Mouse (Mus musculus): Measurements from ENCODE around the gene Trim41. TPM values are rescaled to one million over a fixed set of nuclear protein-coding genes. Genes with fewer than 3 reads are reported as not detected.
A peak's percentile ranks its signal among the peaks of the same experiment; 100 is the strongest.
"Not testable (repeated sequence)": the region's sequence is repeated elsewhere in the genome, so short reads cannot be mapped to it uniquely, and the experiment has no call there.

The Trim41 gene
- total RNA-seq, 2 experiments from 2014 or later: 26.4 to 27.0 TPM

DNA sequence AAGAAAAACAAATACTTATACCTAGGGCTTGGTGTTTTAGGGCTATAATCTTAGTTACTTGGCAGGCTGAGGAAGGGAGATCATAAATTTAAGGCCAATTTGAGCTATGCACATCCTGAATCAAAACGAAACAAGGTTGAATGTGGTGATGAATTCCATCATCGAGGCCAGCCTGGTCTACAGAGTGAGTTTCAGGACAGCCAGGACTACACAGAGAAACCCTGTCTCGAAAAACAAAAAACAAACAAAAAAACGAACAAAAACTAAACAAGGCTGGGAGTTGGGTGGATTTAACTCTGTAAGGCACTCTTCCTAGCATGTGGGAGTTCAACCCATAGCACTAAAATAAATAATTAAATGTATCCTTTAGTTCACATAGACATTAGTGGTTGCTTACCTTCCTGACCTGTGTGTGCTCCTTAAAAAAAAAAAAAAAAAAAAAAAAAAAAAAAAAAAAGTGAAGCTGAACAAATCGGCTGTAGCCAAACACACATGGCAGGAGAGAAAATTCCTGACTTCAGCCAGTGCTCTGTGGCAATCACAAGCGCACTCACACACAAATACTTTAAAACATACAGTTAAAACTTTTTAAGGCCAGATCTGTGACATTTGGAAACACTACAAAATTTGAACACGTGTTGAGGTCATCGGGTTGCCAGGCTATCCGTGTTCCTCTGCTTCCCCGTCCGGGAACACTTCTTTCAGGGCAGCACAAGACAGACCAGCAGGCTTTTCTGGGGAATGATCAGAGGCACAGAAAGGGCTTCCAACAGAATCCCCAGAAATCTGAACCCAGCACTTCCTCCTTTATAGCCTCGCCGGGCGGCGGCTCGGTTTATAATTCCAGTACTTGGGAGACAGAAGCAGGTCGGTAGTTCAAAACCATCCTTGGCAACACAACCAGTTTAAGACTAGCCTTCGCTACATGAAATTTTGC is 17.9 kb downstream of the Trim41 start:
- intact Hi-C loops (cut with DNase I): loop anchor here (10.0 kb wide), 2 partner anchors 406 to 466 kb away; partner anchors contain the start of gene Zfp62
- no peak for DNase-seq

DNA sequence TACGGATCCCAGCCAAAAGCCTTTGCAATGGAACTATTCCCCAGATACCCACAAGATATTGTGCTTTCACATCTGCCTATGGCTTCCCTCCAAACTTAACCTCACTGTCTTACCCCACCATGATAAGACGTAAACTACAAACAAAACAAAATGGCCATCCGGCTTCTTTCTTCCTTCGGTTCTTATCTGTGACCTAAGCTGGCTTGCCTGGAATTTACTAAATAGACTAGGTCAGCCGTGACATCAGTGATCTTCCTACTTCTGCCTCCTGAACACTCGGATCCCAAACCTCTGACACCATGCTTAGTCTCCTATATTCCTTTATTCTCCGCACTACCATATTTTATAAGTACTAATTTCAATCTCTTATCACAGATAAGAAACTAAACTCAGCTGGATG is 18.8 kb downstream of the Trim41 start:
- intact Hi-C loops (cut with DNase I): loop anchor here (10.0 kb wide), 2 partner anchors 406 to 466 kb away; partner anchors contain the start of gene Zfp62

DNA sequence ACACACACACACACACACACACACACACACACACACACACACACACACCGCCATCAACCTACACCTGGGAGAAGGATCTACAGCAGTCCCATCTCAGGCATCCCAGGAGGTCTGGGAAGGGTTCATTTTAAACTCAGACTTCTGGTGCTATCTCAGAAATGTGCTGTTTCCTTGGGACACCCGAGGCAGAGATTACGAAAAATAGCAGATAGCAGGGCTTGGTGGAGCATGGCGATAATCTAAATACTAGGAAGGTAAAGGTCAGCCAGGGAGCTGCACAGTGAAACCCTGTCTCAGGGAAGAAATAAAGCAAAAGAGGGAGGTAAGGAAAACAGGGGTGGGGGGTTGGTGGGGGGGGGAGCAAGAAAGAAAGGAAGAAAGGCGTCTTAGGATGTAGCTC is 19.9 kb downstream of the Trim41 start:
- DNase-seq: no peak
- intact Hi-C loops (cut with DNase I): loop anchor here (10.0 kb wide), 2 partner anchors 408 to 468 kb away; partner anchors contain the start of gene Zfp62

More for the DNA sequence above, 18.8 kb downstream of the Trim41 start:
- DNase-seq: no peak

DNA sequence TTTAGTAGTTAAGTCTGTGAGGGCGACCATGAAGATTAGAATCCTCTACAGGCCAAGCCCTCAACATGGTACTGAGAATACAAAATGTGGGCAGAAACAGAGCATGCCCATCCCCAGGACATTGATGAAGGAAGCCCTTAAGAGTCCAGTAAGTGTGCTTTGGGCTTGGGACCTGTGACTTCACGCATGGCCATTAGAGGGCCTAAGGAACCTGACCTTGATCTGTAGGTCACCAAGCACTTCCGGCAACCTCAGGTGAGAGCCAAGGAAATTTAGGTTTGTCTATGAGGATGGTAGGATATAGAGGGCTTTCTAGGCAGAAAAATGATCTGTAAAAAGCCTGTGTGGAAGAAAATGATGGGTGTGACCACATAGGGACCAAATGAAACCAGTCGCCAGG is 20.9 kb downstream of the Trim41 start:
- intact Hi-C loops (cut with DNase I): loop anchor here (10.0 kb wide), 2 partner anchors 409 to 469 kb away; partner anchors contain the start of gene Zfp62
- no peak for DNase-seq

DNA sequence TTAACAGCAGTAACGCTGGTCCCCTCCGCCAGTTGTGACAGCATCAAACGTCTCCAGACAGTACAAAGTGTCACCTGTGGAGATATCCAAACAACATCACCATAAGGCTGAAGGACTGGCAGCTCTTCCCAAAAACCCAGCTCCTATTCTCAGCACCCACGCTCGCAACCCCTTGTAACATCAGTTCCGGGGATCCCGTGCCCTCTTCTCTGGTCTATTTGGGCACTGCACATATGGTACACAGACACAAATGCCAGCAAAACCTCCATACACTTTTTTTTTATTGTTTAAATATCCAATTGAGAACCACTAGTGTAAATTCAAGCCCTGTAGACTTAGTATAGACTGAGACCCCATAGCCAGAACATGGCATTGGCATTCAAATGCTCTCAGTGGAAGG is 21.9 kb downstream of the Trim41 start:
- intact Hi-C loops (cut with DNase I): loop anchor here (10.0 kb wide), 2 partner anchors 410 to 470 kb away; partner anchors contain the start of gene Zfp62
- DNase-seq: no peak

DNA sequence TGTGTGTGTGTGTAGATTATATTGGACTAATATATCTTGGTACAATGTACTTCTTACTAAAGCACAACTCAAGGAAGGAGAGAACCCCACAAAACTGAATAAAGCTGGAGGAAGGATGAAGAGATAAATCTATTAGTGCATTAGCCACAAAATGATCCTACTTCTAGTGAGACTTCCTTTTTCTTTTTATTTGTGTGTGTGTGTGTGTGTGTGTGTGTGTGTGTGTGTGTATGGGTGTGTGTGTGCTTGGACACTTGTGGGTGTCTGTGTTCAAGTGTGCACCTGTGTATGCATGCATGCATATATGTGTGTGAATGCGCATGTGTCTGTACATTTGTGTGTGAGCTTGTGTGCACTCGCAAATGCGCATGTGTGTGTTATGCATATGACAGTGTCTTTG is 24.0 kb downstream of the Trim41 start:
- DNase-seq: no peak
- intact Hi-C loops (cut with DNase I): loop anchor here (10.0 kb wide), 2 partner anchors 412 to 472 kb away; partner anchors contain the start of gene Zfp62

DNA sequence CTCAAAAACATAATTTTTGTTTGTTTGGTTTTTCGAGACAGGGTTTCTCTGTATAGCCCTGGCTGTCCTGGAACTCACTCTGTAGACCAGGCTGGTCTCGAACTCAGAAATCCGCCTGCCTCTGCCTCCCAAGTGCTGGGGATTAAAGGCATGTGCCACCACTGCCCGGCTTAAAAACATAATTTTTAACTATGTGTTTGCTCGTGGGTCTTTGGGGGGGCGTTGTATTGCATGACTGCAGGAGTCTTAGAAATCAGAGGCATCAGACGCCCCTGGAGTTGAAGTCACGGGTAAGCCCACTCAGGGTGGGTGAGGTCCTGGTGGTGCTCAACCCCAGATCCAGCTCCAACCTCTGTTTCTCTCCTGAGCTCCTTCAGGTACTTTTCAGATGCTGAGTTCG is 25.3 kb downstream of the Trim41 start:
- DNase-seq: not testable (repeated sequence)
- intact Hi-C loops (cut with DNase I): loop anchor here (10.0 kb wide), 2 partner anchors 413 to 473 kb away; partner anchors contain the start of gene Zfp62

DNA sequence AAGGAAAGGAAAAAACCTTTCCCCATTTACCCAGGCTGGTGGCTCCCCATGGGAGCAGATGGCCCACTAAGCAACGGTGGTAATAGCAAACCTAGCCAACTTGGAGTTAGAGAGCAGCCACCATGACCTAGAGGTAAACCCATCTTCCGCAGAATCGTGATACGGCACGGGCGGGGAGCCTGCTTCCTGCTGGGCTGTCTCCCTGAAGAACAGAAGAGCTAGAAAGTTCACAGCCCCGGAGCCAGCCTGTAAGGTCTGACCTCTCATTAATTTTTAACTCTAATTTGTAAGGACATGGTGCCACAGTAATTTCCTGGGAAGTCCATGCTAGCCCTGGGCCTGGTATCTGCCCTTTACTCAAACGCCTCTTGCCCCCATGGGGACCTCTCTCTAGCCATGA is 26.2 kb downstream of the Trim41 start:
- DNase-seq: no peak
- intact Hi-C loops (cut with DNase I): loop anchor here (1.0 to 10.0 kb wide), 3 partner anchors 68 to 474 kb away; partner anchors contain the start of gene Zfp62

DNA sequence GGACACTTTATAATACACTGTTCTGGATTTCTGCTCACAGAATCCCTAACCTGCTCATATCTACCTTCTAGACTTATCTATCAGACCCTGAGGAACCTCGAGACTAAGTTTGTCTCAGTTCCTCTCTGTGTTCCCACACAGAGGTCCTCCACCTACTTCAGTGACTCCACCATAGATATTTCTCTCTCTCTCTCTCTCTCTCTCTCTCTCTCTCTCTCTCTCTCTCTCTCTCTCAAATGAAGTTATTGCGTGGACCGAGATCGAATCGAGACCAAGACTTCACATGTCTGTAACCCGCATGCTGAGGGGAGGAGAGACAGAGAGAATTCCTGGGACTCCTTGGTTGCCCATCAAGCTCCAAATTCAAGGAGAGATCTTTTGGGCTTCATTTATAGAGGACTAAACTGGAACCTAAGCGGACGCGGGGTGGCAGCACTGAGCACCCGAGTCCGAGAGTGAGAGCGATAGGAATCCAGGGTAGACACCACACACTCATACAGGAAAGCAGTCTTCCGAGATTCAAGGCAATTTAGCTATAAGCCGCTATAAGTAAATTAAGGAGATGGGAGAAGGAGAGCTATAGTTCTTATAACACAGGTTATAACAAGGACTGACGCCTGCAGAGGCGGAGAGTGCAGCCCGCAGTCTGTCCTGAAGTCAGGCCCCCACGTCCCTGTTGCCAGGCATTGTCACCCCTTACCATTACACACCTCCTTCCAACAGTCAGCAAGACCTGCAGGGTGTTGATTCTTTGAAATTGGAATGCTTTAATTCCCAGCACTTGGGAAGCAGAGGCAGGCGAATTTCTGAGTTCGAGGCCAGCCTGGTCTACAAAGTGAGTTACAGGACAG is 27.0 kb downstream of the Trim41 start:
- intact Hi-C loops (cut with DNase I): loop anchor here (1.0 to 10.0 kb wide), 4 partner anchors 69 to 475 kb away; partner anchors contain the start of gene Zfp62

DNA sequence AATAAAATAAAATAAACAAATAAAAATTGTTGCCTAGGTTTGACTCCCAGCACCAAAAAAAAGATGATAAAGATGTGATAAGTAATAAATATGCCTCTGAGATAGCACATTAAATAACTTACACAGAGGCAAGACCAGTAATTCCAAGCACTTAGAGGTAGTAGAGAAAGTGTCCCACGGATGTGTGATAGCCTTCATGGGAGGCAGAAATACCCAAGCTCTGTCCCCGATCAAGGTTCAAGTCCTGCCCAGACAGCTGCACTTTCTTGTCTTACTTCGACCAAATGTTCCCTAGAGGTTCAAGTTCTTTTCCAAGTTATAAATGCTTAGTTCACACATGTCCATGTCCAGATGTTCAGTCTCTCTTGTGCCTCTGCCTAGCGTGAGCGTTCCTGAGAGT is 27.9 kb downstream of the Trim41 start:
- no peak for DNase-seq
- intact Hi-C loops (cut with DNase I): loop anchor here (5.0 kb wide), 1 partner anchor 313 kb away; no protein-coding TSS in a partner anchor

More for the DNA sequence above, 27.0 kb downstream of the Trim41 start:
- DNase-seq: peak; percentile 88 to 92

DNA sequence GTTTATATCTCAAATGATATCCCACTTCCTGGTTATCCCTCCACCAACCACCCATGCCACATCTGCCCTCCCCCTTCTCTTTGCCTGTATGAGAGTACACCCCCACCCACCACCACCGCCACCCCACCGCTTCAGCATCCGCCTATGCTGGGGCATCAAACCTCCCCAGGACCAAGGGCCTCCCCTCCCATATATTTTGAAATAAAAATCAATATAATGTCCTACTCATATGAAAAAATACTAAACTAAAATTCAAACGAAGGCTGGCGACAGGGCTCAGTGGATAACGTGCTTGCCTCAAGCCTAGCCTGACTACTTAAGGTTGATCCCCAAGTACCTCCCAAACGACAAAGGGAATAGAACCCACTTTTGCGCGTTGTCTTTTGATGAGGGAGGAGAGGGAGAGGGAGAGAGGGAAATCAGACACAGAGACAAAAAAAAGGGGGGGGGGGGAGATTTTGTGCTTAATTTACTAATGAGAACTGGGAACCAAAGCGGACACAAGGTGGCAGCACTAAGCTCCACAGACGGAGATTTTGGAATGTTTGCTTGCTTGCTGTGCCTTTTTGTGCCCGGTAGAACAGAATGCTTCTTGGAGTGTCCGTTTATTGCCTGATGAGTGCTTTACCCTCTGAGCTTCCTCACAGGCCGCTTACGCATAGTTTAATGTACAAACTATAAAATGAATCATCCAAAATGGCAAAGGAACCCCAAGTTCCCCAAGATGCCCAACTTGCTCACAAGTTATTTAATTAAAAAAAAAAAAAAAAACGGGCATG is 28.7 kb downstream of the Trim41 start:
- intact Hi-C loops (cut with DNase I): loop anchor here (5.0 kb wide), 1 partner anchor 314 kb away; no protein-coding TSS in a partner anchor
- peak; percentile 77 to 84 for DNase-seq

DNA sequence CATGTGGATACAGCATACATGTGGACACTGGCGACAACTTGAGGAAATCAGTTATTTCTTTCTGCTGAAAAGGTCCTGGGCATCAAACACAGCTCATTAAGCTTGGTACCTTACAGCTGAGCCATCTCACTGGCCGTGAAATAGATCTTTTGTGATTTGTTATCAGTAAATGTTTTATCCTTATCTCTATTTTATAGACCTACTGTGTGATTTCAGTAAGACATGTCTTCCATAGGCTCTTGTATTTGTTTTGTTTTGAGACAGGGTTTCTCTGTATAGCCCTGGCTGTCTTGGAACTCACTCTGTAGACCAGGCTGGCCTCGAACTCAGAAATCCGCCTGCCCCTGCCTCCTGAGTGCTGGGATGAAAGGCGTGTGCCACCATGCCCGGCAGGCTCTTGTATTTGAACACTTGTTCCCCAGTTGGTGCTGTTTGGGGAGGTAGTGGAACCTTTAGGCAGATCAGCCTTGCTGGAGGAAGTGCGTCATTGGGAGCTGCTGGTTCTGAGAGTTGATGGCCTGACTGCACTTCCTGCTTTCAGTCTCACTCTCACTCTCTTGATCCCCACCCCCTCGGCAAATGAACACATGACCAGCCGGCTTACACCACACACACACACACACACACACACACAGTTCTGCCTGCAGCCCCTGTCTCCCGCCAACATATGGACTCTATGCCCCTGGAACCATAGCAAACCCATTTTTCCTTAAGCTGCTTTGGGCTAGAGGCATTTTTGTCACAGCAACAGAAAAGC is 29.5 kb downstream of the Trim41 start:
- intact Hi-C loops (cut with DNase I): loop anchor here (5.0 kb wide), 1 partner anchor 315 kb away; no protein-coding TSS in a partner anchor
- DNase-seq: peak; percentile 34 to 44

DNA sequence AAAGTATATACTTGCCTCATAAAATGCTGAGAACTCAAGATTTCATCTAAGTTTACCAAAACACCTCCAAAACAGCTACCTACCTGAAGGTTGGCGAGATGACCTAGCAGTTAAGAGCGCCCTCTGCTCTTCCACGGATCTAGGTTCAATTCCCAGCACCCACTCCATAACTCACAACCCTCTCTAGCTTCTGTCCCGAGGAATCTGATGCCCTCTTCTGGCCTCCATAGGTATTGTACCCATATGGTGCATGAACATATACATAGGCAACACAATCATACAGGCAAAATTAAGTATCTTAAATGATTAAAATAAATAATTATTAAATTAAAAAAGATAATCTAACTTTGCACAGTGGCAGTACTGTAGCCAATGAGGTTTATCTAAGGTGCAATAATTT is 34.9 kb downstream of the Trim41 start:
- intact Hi-C loops (cut with DNase I): no loop called here
- DNase-seq: no peak

DNA sequence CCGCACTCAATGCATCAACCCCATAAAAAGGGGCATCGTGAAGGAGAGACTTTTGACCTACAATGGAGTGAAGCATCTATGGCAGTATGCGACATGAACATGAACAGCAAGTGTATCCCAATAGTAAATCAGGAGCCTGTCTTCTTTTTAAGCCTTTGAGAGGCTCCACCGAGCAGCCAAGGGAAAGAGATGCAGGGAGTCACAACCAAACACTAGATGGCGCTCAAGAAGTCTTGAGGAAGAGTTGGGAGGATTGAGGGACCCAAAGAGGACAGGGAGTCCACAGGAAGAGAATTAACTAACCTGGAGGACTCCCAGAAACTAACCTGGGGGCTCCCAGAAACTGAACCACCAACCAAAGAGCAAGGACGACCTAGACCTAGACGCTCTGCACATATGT is 37.7 kb downstream of the Trim41 start:
- intact Hi-C loops (cut with DNase I): no loop called here
- peak in 1 of 2 experiments; percentile 41 for DNase-seq

DNA sequence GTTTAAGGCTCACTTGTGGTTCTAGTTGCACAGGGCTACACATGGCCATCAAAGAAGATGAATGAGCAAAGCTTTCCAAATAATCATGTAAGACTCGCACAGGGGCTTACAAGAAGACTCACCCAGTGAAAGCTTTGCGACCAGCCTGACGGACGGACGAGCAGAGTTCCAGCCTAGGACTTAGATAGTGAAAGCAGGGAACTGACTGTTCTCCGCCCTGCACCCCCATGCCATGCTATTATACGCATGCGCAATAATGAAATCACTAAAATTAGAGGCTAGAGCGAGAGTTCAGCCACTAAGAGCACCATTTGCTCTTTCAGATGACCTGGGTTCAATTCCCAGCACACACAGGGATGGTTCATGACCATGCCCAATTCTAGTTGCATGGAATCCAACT is 39.9 kb downstream of the Trim41 start:
- intact Hi-C loops (cut with DNase I): no loop called here

DNA sequence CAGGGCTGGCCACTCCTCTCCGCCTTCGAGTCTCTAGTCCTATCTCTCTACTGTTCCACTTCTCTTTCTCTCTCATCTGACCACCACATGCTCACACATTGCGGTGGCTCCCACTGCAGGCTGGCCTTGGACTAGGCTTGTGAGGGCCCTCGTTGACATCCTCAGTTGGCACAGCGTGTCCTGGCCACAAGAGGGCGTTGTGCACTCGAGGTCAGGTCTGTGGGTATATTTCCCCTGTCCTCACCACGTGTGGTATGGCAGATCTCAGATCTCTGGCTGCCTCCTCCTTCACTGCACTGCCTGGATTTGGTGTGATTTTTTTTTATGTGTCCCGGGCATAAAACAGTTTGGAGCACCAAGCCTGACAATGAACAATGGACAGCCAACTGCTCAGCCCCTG is 40.5 kb downstream of the Trim41 start:
- DNase-seq: no peak
- intact Hi-C loops (cut with DNase I): no loop called here

More for the DNA sequence above, 39.9 kb downstream of the Trim41 start:
- no peak for DNase-seq

DNA sequence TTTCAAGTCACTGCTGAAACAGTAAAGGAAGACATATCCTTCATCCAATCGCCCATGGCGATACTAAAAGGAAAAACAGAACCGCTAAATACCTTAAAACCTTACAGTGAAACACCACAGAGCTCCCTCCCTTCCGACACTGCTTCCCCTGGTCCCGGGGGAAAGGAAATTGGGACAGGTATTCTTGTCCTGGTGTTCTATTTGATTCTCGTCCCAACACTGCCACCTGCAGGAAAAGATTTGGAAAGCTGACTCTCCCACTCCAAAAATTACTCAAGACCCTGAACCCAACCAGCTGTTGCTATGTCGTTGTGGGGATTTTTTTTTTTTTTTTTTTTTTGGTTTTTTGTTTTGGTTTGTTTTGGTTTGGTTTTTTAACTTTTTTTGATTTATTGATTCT is 41.7 kb downstream of the Trim41 start:
- DNase-seq: peak; percentile 36 to 74
- intact Hi-C loops (cut with DNase I): no loop called here

DNA sequence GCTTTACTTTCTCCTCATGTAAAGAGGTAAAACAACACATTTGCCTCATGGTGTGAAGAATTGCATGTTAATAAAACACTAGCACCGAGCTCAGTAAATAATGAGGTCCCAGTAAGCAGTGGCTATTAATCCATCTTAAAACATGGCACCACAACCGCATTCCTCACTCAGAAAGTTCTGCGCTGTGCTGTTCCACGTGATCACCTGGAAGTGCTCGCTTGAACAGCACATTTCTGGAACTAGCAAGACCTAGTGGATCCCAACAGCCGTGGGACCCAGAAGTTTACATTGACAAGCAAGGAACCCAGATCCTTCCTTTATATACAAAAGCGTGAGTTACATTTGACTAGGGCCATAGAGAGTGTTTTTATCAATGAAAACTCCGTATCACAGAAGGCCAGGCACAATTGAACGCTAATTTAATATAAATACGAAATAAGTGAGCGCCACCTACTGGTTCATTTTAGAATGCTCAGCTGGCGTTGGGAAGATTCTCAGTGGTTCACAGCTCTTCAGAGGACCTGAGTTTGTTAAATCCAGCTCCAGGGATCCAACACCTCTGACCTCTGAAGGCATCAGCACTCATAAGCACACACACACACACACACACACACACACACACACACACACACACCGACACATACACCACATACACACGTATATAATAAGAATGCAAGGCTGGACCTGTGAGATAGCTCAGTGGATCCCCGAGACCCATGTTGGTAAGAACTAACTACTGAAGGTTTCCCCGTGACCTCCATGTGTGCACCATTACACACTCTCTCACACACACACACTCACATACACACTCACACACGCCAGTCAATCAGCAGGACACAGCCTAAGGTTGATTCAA is 42.5 kb downstream of the Trim41 start:
- intact Hi-C loops (cut with DNase I): no loop called here
- peak; percentile 35 to 69 for DNase-seq
